Comparison of ENCODE assay signal across 8 mouse cellular contexts in genomic region chr15:98780573-98780972, GRCm38 (mm10). TPM values are rescaled to one million over a fixed set of nuclear protein-coding genes. Genes with fewer than 3 reads are reported as not detected.
DNase-seq lines count a peak whose midpoint lies in the region; ATAC-seq and TF ChIP-seq lines count a peak whose summit lies in the region.
"Had no signal": no experiment of that assay in that cellular context is flagged by ENCODE, and none has a peak within 500 bp of the region (broad histone marks: within the 10 kb centered on the region; RNA-seq: fewer than 3 reads in every experiment).

No protein-coding gene starts in this region.

- H3K36me3 ChIP-seq in liver, adult 2 months (ENCODE audit: control insufficient read depth, insufficient read depth, low read length), result no peaks in the 10 kb centered on the region
- H3K36me3 ChIP-seq in liver, embryonic 11.5 days (ENCODE audit: control insufficient read depth, insufficient read depth, low read length), result no peaks in the 10 kb centered on the region
- H3K36me3 ChIP-seq in limb, embryonic 15.5 days, result no peaks in the 10 kb centered on the region

- TF ChIP-seq CTCF in liver, adult 2 months (IDR thresholded peaks at IDR 0.05; ENCODE audit: low read depth, low read length), result 0 out of 2 replicates have a peak, but pooled peaks have one; percentile 6

- ATAC-seq in liver, embryonic 11.5 days (replicated peaks; ENCODE audit: low FRiP score), result no peak
- ATAC-seq in limb, embryonic 15.5 days (ENCODE audit: insufficient number of reproducible peaks, low FRiP score, low TSS enrichment, low read depth), result peak; percentile 21; the same call in 1 of the 2 replicates
- no peak for ATAC-seq in activated CD4-positive, CD25-positive, alpha-beta regulatory T cell, adult 4 months

- no peaks in the 10 kb centered on the region for H3K9me3 ChIP-seq in liver, embryonic 11.5 days (ENCODE audit: control insufficient read depth, low read length)
- H3K9me3 ChIP-seq in limb, embryonic 15.5 days, result no peaks in the 10 kb centered on the region

- WGBS in liver, adult 2 months, result 27% methylated on average over 13 of the region's 13 CpGs
- WGBS in liver, embryonic 11.5 days, result 7% methylated on average over 13 of the region's 13 CpGs
- 7% methylated on average over 13 of the region's 13 CpGs for WGBS in limb, embryonic 15.5 days

- peaks cover 34% of the 10 kb centered on the region for H3K27me3 ChIP-seq in liver, adult 2 months (ENCODE audit: control insufficient read depth, insufficient read depth, low read length)
- H3K27me3 ChIP-seq in liver, embryonic 11.5 days (replicated peaks; ENCODE audit: control insufficient read depth, insufficient read depth, low read length), result peaks cover 78% of the 10 kb centered on the region
- H3K27me3 ChIP-seq in limb, embryonic 15.5 days, result peaks cover 74% of the 10 kb centered on the region

- no peak overlapping the region for H3K9ac ChIP-seq in liver, adult 2 months (ENCODE audit: low read depth, low read length)
- H3K9ac ChIP-seq in liver, embryonic 11.5 days (ENCODE audit: low read depth, low read length), result no peak overlapping the region
- H3K9ac ChIP-seq in limb, embryonic 15.5 days, result no peak overlapping the region

- H3K4me1 ChIP-seq in liver, adult 2 months (ENCODE audit: control insufficient read depth, insufficient read depth, low read length), result no peaks in the 10 kb centered on the region
- H3K4me1 ChIP-seq in liver, embryonic 11.5 days (replicated peaks; ENCODE audit: control insufficient read depth, insufficient read depth, low read length), result peaks cover 10% of the 10 kb centered on the region
- peaks cover 46% of the 10 kb centered on the region for H3K4me1 ChIP-seq in limb, embryonic 15.5 days

- no peak overlapping the region for H3K4me2 ChIP-seq in liver, embryonic 11.5 days
- no peak overlapping the region for H3K4me2 ChIP-seq in limb, embryonic 15.5 days

- no peak overlapping the region for H3K27ac ChIP-seq in liver, adult 2 months (replicated peaks; ENCODE audit: insufficient read depth, low read depth, low read length)
- no peak overlapping the region for H3K27ac ChIP-seq in liver, embryonic 11.5 days (ENCODE audit: low read depth, low read length)
- no peak overlapping the region for H3K27ac ChIP-seq in limb, embryonic 15.5 days

- H3K4me3 ChIP-seq in liver, adult 2 months (ENCODE audit: insufficient read depth, low read depth, low read length), result no peak overlapping the region
- H3K4me3 ChIP-seq in liver, embryonic 11.5 days (ENCODE audit: low read depth, low read length), result no peak overlapping the region
- no peak overlapping the region for H3K4me3 ChIP-seq in limb, embryonic 15.5 days

- no peaks in the 10 kb centered on the region for H3K79me2 ChIP-seq in liver, adult 2 months (ENCODE audit: control insufficient read depth, insufficient read depth, low read length)

- no peak for DNase-seq in liver, adult 2 months (ENCODE audit: extremely low read depth, low read depth, low spot score)
- DNase-seq in liver, embryonic 11.5 days (ENCODE audit: low spot score), result no peak
- DNase-seq in MN1 (ENCODE audit: low spot score), result peak; percentile 82
- DNase-seq in gastrocnemius, adult 8-10 months (ENCODE audit: low spot score in 2 of 2), result peak; percentile 38 to 48
- no peak for DNase-seq in layer of hippocampus, adult 8-10 months (ENCODE audit: low spot score in 2 of 2)

- no peak for TF ChIP-seq POLR2A in liver, adult 2 months (IDR thresholded peaks at IDR 0.05; ENCODE audit: extremely low read depth, insufficient read depth, low read length)

RNA-seq across cellular contexts. Expression of gene Wnt10b, which starts 2.6 kb away (rescaled TPM):
- total RNA-seq in liver, adult 2 months (2014; rRNA removed), result 0.47 TPM in 1 of 2 replicates, not detected in the other
- not detected in 2 replicates for polyA plus RNA-seq in liver, adult 2 months (2012; rRNA removed)
- polyA plus RNA-seq in liver, embryonic 11.5 days (2014; fragmentation: Nextera tagmentation; extraction: Ambion mirVana), result not detected in 2 replicates
- total RNA-seq in gastrocnemius, adult 8-10 months (2022), result 1 to 10 TPM in 1 of 4 experiments, under 1 TPM in 3; 0.48 to 1.1 (median 0.85) TPM
- polyA plus RNA-seq in limb, embryonic 15.5 days (2015; fragmentation: Nextera tagmentation; extraction: Ambion mirVana), result 6.0 and 7.0 TPM in 2 replicates
- total RNA-seq in layer of hippocampus, adult 8-10 months (2022), result under 1 TPM; 0.16 to 0.59 (median 0.41) TPM
- under 1 TPM in 1 of 2 experiments, not detected in 1; 0.22 TPM for polyA plus RNA-seq in activated CD4-positive, CD25-positive, alpha-beta regulatory T cell, adult 4 months (2017; shearing (Covaris generic))

RNA-seq across cellular contexts. Expression of gene Wnt1, which starts 9.1 kb away (rescaled TPM):
- total RNA-seq in liver, adult 2 months (2014; rRNA removed), result not detected in 2 replicates
- polyA plus RNA-seq in liver, adult 2 months (2012; rRNA removed), result not detected in 2 replicates
- not detected in 2 replicates for polyA plus RNA-seq in liver, embryonic 11.5 days (2014; fragmentation: Nextera tagmentation; extraction: Ambion mirVana)
- not detected for total RNA-seq in gastrocnemius, adult 8-10 months (2022)
- polyA plus RNA-seq in limb, embryonic 15.5 days (2015; fragmentation: Nextera tagmentation; extraction: Ambion mirVana), result 0.06 and 0.14 TPM in 2 replicates
- not detected for total RNA-seq in layer of hippocampus, adult 8-10 months (2022)
- polyA plus RNA-seq in activated CD4-positive, CD25-positive, alpha-beta regulatory T cell, adult 4 months (2017; shearing (Covaris generic)), result not detected
- polyA plus RNA-seq: gonadal fat pad, adult 2 months had no signal

RNA-seq across cellular contexts. Expression of gene Arf3, which starts 17.6 kb away (rescaled TPM):
- total RNA-seq in liver, adult 2 months (2014; rRNA removed), result 10.5 and 14.0 TPM in 2 replicates
- 41.3 and 43.0 TPM in 2 replicates for polyA plus RNA-seq in liver, adult 2 months (2012; rRNA removed)
- 25.3 and 25.8 TPM in 2 replicates for polyA plus RNA-seq in liver, embryonic 11.5 days (2014; fragmentation: Nextera tagmentation; extraction: Ambion mirVana)
- total RNA-seq in gastrocnemius, adult 8-10 months (2022), result 1 to 10 TPM; 6.9 to 8.9 (median 8.1) TPM
- 41.7 and 49.3 TPM in 2 replicates for polyA plus RNA-seq in limb, embryonic 15.5 days (2015; fragmentation: Nextera tagmentation; extraction: Ambion mirVana)
- total RNA-seq in layer of hippocampus, adult 8-10 months (2022), result 100 to 1,000 TPM; 730 to 835 (median 787) TPM
- polyA plus RNA-seq in activated CD4-positive, CD25-positive, alpha-beta regulatory T cell, adult 4 months (2017; shearing (Covaris generic)), result 10 to 100 TPM; 29.9 to 46.7 TPM

RNA-seq across cellular contexts. Expression of gene Ddn, which starts 28.7 kb away (rescaled TPM):
- total RNA-seq in liver, adult 2 months (2014; rRNA removed), result 0.13 TPM in 1 of 2 replicates, not detected in the other
- polyA plus RNA-seq in liver, adult 2 months (2012; rRNA removed), result not detected in 2 replicates
- 0.12 and 0.16 TPM in 2 replicates for polyA plus RNA-seq in liver, embryonic 11.5 days (2014; fragmentation: Nextera tagmentation; extraction: Ambion mirVana)
- total RNA-seq in gastrocnemius, adult 8-10 months (2022), result under 1 TPM; 0.12 to 0.67 (median 0.43) TPM
- polyA plus RNA-seq in limb, embryonic 15.5 days (2015; fragmentation: Nextera tagmentation; extraction: Ambion mirVana), result 0.15 TPM in 1 of 2 replicates, not detected in the other
- total RNA-seq in layer of hippocampus, adult 8-10 months (2022), result 1,000 to 10,000 TPM; 1,258 to 1,383 (median 1,345) TPM
- polyA plus RNA-seq in activated CD4-positive, CD25-positive, alpha-beta regulatory T cell, adult 4 months (2017; shearing (Covaris generic)), result not detected

RNA-seq across cellular contexts. Expression of gene Prkag1, which starts 50.7 kb away (rescaled TPM):
- total RNA-seq in liver, adult 2 months (2014; rRNA removed), result 40.1 and 41.4 TPM in 2 replicates
- polyA plus RNA-seq in liver, adult 2 months (2012; rRNA removed), result 35.6 and 37.7 TPM in 2 replicates
- polyA plus RNA-seq in liver, embryonic 11.5 days (2014; fragmentation: Nextera tagmentation; extraction: Ambion mirVana), result 128 and 140 TPM in 2 replicates
- total RNA-seq in gastrocnemius, adult 8-10 months (2022), result 10 to 100 TPM; 43.8 to 55.0 (median 46.9) TPM
- 91.4 and 94.3 TPM in 2 replicates for polyA plus RNA-seq in limb, embryonic 15.5 days (2015; fragmentation: Nextera tagmentation; extraction: Ambion mirVana)
- 10 to 100 TPM; 49.0 to 55.2 (median 50.2) TPM for total RNA-seq in layer of hippocampus, adult 8-10 months (2022)
- 100 to 1,000 TPM in 1 of 2 experiments, 10 to 100 TPM in 1; 98.2 to 133 TPM for polyA plus RNA-seq in activated CD4-positive, CD25-positive, alpha-beta regulatory T cell, adult 4 months (2017; shearing (Covaris generic))

Comparison
In these comparisons a context has a peak if more than half of its experiments do, and no peak if none do; other contexts are left out.
1. DNase-seq: peak in MN1 (single experiment) and gastrocnemius, adult 8-10 months (2 of 2); none in liver, adult 2 months (single experiment), liver, embryonic 11.5 days (single experiment) and layer of hippocampus, adult 8-10 months (0 of 2).